Mouse (Mus musculus): ENCODE results near the gene Lrch4. TPM values are rescaled to one million over a fixed set of nuclear protein-coding genes. Genes with fewer than 3 reads are reported as not detected.

The Lrch4 gene
- polyA plus RNA-seq, 1 experiment from 2014 or later = 42.6 TPM

DNA sequence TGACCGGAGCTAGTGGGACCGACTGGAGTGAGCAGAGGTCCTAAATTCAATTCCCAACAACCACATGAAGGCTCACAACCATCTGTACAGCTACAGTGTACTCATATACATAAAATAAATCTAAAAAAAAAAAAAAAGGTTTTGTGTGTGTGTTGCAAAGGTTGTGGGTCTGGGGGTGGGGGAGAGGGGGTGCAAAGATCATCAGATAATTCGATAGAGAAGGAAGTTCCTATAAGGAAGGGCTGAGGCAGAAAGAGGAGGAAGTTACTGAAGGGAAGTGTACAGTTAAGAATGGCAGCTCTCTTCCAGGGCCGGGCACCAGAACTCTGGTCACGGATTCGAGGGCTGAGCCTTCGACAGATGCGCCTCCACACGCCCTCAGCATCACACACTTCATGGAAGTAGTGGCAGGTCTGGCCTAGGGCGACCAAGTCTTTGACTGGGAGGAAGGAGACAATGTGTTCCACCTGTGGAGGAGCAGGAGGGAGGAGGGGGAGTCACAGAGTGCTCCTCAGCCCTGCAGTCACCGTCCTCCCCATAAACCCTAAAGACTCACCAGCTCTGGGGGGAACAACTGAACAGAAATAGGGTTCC lies 4.9 kb upstream of the Lrch4 start:
- H3K36me3 ChIP-seq (ENCODE audit: insufficient read depth, low read length) = no peaks in the 10 kb centered on the region
- no peak overlapping the region for H3K4me3 ChIP-seq (replicated peaks; ENCODE audit: low read depth, low read length)
- no peak overlapping the region for H3K27ac ChIP-seq
- ATAC-seq (replicated peaks; ENCODE audit: low FRiP score, low read depth) (no peak), DNase-seq (ENCODE audit: low spot score) (no peak)
- no peak overlapping the region for H3K4me2 ChIP-seq (ENCODE audit: low read length)
- no peaks in the 10 kb centered on the region for H3K9me3 ChIP-seq (replicated peaks; ENCODE audit: low read length)
- H3K4me1 ChIP-seq (replicated peaks; ENCODE audit: insufficient read depth, low read length) = no peaks in the 10 kb centered on the region
- WGBS = 81% methylated on average over 11 of the region's 11 CpGs
- no peak for TF ChIP-seq CTCF (IDR thresholded peaks at IDR 0.05; ENCODE audit: low read depth)
- no peak overlapping the region for H3K9ac ChIP-seq (ENCODE audit: low read depth, low read length)
- no peaks in the 10 kb centered on the region for H3K27me3 ChIP-seq (ENCODE audit: insufficient read depth, low read length)

DNA sequence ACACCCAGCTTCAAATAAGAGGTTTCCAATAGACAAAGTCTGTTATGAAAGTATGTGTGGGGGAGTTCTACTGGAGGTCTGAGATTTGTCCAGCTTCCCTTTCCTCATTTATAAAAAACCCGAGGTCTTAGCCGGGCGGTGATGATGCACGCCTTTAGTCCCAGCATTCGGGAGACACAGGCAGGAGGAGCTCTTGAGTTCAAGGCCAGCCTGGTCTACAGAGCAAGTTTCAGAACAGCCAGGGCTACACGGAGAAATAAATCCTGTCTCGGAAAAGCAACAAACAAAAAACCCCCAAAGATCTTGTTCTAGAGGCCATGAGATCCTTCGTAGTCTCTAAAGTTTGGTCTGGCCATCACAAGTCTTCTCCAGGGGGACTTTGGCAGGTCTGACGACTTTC lies 930 bp upstream of the Lrch4 start:
- peak overlapping the region; percentile 55 for H3K4me3 ChIP-seq (replicated peaks; ENCODE audit: low read depth, low read length)
- no peaks in the 10 kb centered on the region for H3K36me3 ChIP-seq (ENCODE audit: insufficient read depth, low read length)
- H3K9ac ChIP-seq (ENCODE audit: low read depth, low read length) = peak overlapping the region; percentile 57; the same call in 1 of the 2 replicates
- H3K27me3 ChIP-seq (ENCODE audit: insufficient read depth, low read length) = no peaks in the 10 kb centered on the region
- WGBS = 3% methylated on average over 9 of the region's 9 CpGs
- DNase-seq (ENCODE audit: low spot score) (peak; percentile 54), ATAC-seq (replicated peaks; ENCODE audit: low FRiP score, low read depth) (no peak)
- peak; percentile 36 for TF ChIP-seq CTCF (IDR thresholded peaks at IDR 0.05; ENCODE audit: low read depth)
- peaks cover 23% of the 10 kb centered on the region; the same call in 1 of the 2 replicates for H3K4me1 ChIP-seq (replicated peaks; ENCODE audit: insufficient read depth, low read length)
- H3K4me2 ChIP-seq (ENCODE audit: low read length) = peak overlapping the region; percentile 72
- peak overlapping the region; percentile 94 for H3K27ac ChIP-seq
- no peaks in the 10 kb centered on the region for H3K9me3 ChIP-seq (replicated peaks; ENCODE audit: low read length)

DNA sequence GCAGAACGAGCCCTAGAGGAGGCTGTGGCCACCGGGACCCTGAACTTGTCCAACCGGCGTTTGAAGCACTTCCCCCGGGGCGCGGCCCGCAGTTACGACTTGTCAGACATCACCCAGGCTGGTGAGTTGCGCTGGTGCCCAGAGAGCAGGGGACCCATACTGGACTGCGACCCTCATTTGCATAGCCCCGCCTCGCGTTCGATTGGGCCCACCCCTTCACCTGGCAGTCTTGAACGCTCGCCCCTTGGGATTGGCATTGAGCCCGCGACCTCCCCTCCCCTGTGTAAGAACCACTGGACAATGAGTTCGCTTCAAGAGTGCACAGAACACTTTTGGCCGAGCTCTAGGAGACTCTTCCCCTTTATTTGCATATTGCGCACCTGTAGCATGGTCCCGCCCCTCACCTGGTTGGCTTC lies 393 bp downstream of the Lrch4 start:
- peak; percentile 61 for DNase-seq (ENCODE audit: low spot score)
- TF ChIP-seq CTCF (IDR thresholded peaks at IDR 0.05; ENCODE audit: low read depth) = no peak; the same call in 1 of the 2 replicates
- no peaks in the 10 kb centered on the region for H3K27me3 ChIP-seq (ENCODE audit: insufficient read depth, low read length)
- H3K9me3 ChIP-seq (replicated peaks; ENCODE audit: low read length) = no peaks in the 10 kb centered on the region
- ATAC-seq (replicated peaks; ENCODE audit: low FRiP score, low read depth) = peak; percentile 60
- peak overlapping the region; percentile 78 for H3K9ac ChIP-seq (ENCODE audit: low read depth, low read length)
- H3K4me2 ChIP-seq (ENCODE audit: low read length) = peak overlapping the region; percentile 64
- WGBS = under 1% methylated on average over 23 of the region's 23 CpGs
- H3K36me3 ChIP-seq (ENCODE audit: insufficient read depth, low read length) = peaks cover 11% of the 10 kb centered on the region; the same call in 1 of the 2 replicates
- peak overlapping the region; percentile 74 for H3K4me3 ChIP-seq (replicated peaks; ENCODE audit: low read depth, low read length)
- H3K27ac ChIP-seq = peak overlapping the region; percentile 96
- peaks cover 23% of the 10 kb centered on the region; the same call in 1 of the 2 replicates for H3K4me1 ChIP-seq (replicated peaks; ENCODE audit: insufficient read depth, low read length)

DNA sequence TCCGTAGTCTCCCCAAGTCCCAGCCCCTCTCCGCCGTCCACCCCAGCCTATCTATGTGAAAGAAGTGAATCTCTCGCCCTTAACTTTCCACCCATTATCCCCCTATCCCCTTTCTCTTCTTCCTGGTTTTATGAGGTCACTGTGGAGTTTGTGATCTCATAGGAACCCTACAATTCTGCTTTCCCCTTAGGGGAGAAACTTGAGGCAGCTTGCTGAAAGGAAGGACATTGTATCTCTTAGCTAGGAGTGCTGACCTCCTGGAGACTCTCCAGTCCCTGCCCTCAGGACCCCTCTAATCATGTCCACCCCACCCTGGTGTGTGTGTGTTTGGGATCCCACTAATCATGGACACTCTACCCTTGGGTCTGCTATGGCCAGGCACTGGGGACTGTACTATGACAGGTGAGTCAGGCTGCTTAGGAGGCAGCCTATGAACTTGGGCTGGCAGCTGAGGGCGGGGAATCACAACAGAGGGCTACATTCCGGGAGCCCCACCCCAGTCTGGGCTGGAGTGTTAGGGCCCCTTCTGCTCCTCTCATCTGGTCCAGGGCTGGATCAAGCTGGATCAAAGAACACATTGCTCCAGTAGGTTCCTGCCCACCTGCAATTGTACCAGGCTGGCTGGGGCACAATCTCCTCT lies 1.1 kb downstream of the Lrch4 start:
- DNase-seq (ENCODE audit: low spot score) = peak; percentile 66
- Histone ChIP-seq H3K27me3 (ENCODE audit: insufficient read depth, low read length) (no peaks in the 10 kb centered on the region), H3K27ac (peak overlapping the region; percentile 96), H3K9ac (ENCODE audit: low read depth, low read length) (peak overlapping the region; percentile 78), H3K9me3 (replicated peaks; ENCODE audit: low read length) (no peaks in the 10 kb centered on the region), H3K4me2 (ENCODE audit: low read length) (peak overlapping the region; percentile 64), H3K4me1 (replicated peaks; ENCODE audit: insufficient read depth, low read length) (peaks cover 23% of the 10 kb centered on the region; the same call in 1 of the 2 replicates), H3K36me3 (ENCODE audit: insufficient read depth, low read length) (peaks cover 13% of the 10 kb centered on the region; the same call in 1 of the 2 replicates), H3K4me3 (replicated peaks; ENCODE audit: low read depth, low read length) (peak overlapping the region; percentile 74)
- 6% methylated on average over 6 of the region's 6 CpGs for WGBS
- peak; percentile 26; the same call in 1 of the 2 replicates for ATAC-seq (replicated peaks; ENCODE audit: low FRiP score, low read depth)
- no peak for TF ChIP-seq CTCF (IDR thresholded peaks at IDR 0.05; ENCODE audit: low read depth)

DNA sequence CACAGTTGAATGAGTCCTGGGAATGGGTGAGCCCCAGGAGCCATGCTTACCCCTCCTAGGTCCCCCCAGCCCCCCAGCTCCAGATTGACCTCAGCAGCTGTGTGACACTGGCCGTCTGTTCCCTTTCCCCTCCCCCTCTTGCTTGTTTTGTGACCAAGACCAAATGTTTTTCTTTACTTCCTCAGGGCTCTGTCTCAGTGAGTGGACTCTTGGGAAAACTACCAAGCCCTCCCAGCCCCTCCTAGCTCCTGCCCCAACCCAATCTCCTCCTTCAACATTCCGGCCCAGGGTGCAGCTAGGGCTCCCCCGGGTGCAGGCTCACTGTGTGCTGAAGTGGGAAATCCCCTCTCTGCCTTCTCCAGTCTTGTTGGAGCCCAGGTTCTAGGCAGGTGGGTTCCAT lies 1.7 kb downstream of the Lrch4 start:
- Histone ChIP-seq H3K27ac (peak overlapping the region; percentile 96), H3K9ac (ENCODE audit: low read depth, low read length) (peak overlapping the region; percentile 78), H3K27me3 (ENCODE audit: insufficient read depth, low read length) (no peaks in the 10 kb centered on the region), H3K9me3 (replicated peaks; ENCODE audit: low read length) (no peaks in the 10 kb centered on the region), H3K4me1 (replicated peaks; ENCODE audit: insufficient read depth, low read length) (peaks cover 23% of the 10 kb centered on the region; the same call in 1 of the 2 replicates), H3K4me2 (ENCODE audit: low read length) (peak overlapping the region; percentile 64), H3K4me3 (replicated peaks; ENCODE audit: low read depth, low read length) (peak overlapping the region; percentile 74), H3K36me3 (ENCODE audit: insufficient read depth, low read length) (peaks cover 19% of the 10 kb centered on the region; the same call in 1 of the 2 replicates)
- TF ChIP-seq CTCF (IDR thresholded peaks at IDR 0.05; ENCODE audit: low read depth) = peak; percentile 3; the same call in 1 of the 2 replicates
- 2% methylated on average over 3 of the region's 3 CpGs for WGBS
- peak; percentile 87 for DNase-seq (ENCODE audit: low spot score)
- peak; percentile 7; the same call in 1 of the 2 replicates for ATAC-seq (replicated peaks; ENCODE audit: low FRiP score, low read depth)

DNA sequence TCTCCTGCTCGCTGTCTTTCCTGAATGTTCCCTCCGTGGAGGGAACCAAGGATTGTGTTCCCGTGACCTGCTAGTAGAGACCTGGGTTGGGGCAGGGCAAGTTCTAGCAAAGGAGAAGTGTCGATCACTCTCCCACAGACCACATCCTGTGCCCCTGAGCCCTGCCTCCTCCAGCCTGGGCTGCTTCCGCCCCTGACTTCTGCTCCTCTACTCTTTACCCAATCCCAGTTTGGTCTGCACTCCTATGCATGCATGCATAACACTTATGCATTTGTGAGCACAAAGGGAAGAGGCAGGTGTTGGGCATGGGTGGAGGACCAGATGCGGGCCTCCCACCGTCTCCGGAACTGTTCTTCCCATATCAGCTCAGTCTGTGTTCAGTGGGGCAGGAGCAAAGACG lies 2.2 kb downstream of the Lrch4 start:
- ATAC-seq (replicated peaks; ENCODE audit: low FRiP score, low read depth) (no peak), DNase-seq (ENCODE audit: low spot score) (peak; percentile 61)
- Histone ChIP-seq H3K4me2 (ENCODE audit: low read length) (peak overlapping the region; percentile 64), H3K27me3 (ENCODE audit: insufficient read depth, low read length) (no peaks in the 10 kb centered on the region), H3K36me3 (ENCODE audit: insufficient read depth, low read length) (peaks cover 22% of the 10 kb centered on the region; the same call in 1 of the 2 replicates), H3K9me3 (replicated peaks; ENCODE audit: low read length) (no peaks in the 10 kb centered on the region), H3K9ac (ENCODE audit: low read depth, low read length) (peak overlapping the region; percentile 78), H3K27ac (peak overlapping the region; percentile 96), H3K4me1 (replicated peaks; ENCODE audit: insufficient read depth, low read length) (peaks cover 23% of the 10 kb centered on the region; the same call in 1 of the 2 replicates), H3K4me3 (replicated peaks; ENCODE audit: low read depth, low read length) (peak overlapping the region; percentile 74)
- 27% methylated on average over 9 of the region's 9 CpGs for WGBS
- TF ChIP-seq CTCF (IDR thresholded peaks at IDR 0.05; ENCODE audit: low read depth) = no peak
